Mouse (Mus musculus) forebrain, embryonic 14.5 days (tissue): ENCODE results near the gene Sprr2h. TPM values are rescaled to one million over a fixed set of nuclear protein-coding genes. Genes with fewer than 3 reads are reported as not detected.

ENCODE experiments used
- ATAC-seq: fragments of 200-750 bp; cut with Nextera tagmentation; 2 replicates; pipeline ENCODE4 v1.8.0; 2017; ENCODE audit warnings: mild to moderate bottlenecking, moderate library complexity
- DNase-seq: peaks from one replicate; pipeline ENCODE4 v3.0.0-alpha.2; 2015; ENCODE audit warnings: low spot score
- H3K27ac ChIP-seq: fragments of 300-500 bp; sonication (generic); 2 replicates; pipeline ENCODE4 v1.5.1; 2014; ENCODE audit warnings: low read depth, mild to moderate bottlenecking, control low read depth, low read length, moderate library complexity
- H3K27me3 ChIP-seq: fragments of 300-500 bp; sonication (generic); replicated peaks from 2 replicates; pipeline ENCODE4 v1.6.1; 2014; ENCODE audit warnings: low read length, control low read depth, mixed read lengths; ENCODE audit not compliant: control insufficient read depth, insufficient read depth
- H3K36me3 ChIP-seq: fragments of 300-500 bp; sonication (generic); 2 replicates; pipeline ENCODE4 v1.6.1; 2014; ENCODE audit warnings: low read length, control low read depth; ENCODE audit not compliant: control insufficient read depth, insufficient read depth
- H3K4me1 ChIP-seq: fragments of 300-500 bp; sonication (generic); 2 replicates; pipeline ENCODE4 v1.6.1; 2014; ENCODE audit warnings: antibody characterized with exemption, low read length, control low read depth; ENCODE audit not compliant: control insufficient read depth, insufficient read depth
- H3K4me2 ChIP-seq: fragments of 300-500 bp; sonication (generic); 2 replicates; pipeline ENCODE4 v1.6.1; 2014; ENCODE audit warnings: mild to moderate bottlenecking, control low read depth, low read length
- H3K4me3 ChIP-seq: fragments of 300-500 bp; sonication (generic); 2 replicates; pipeline ENCODE4 v1.5.1; 2014; ENCODE audit warnings: low read depth, low read length, control low read depth
- H3K9ac ChIP-seq: fragments of 300-500 bp; sonication (generic); 2 replicates; pipeline ENCODE4 v1.6.1; 2014; ENCODE audit warnings: mild to moderate bottlenecking, low read length, control low read depth, moderate library complexity
- H3K9me3 ChIP-seq: fragments of 300-500 bp; sonication (generic); replicated peaks from 2 replicates; pipeline ENCODE4 v1.6.1; 2016; ENCODE audit warnings: low read length, control low read depth, mixed read lengths; ENCODE audit not compliant: control insufficient read depth
- WGBS: fragments of 180-500 bp; shearing (Covaris S2); extraction: QIAGEN DNeasy Blood & Tissue Kit; methylation state at CpG from one replicate; pipeline ENCODE4 v1.1.7; 2014; 5-methylcytosine and 5-hydroxymethylcytosine counted together
- polyA plus RNA-seq: library from polyadenylated mRNA; unstranded; fragments of >200 nt; fragmentation: Nextera tagmentation; extraction: Ambion mirVana; gene quantifications from 2 replicates; pipeline ENCODE4 v1.2.1, GENCODE M21; 2014

Sprr2h gene
- polyA plus RNA-seq, 1 experiment from 2014 or later = not detected

DNA sequence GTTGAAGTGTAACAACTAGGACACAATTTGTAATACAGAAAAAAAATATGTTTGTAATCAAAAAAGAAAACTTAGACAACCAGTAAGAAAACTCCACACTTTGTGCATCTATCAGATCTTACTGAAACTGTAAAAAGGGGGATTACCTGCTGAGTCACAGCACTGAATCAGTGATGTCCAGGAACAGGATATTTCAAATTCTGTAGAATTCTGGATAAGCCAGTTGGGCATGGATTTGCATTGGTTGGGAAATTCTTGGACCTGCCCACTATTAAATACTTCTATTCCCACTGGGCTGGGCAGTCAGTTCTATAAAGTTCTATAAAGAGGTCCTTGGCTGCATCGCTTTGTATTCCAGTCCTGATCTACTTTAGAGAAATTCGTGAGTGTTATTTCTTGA, 32.3 kb downstream of the Sprr2h start, which contains the start of gene Sprr2j-ps:
Sprr2j-ps (plus strand) TSS at position 301 of the 400 bp plus-strand sequence.
- Histone ChIP-seq H3K9ac (no peak within 1 kb of the TSS), H3K27me3 (no peaks in the 10 kb centered on the region), H3K27ac (no peak within 1 kb of the TSS), H3K4me2 (no peak within 1 kb of the TSS), H3K4me3 (no peak within 1 kb of the TSS), H3K36me3 (no peaks in the 10 kb centered on the region), H3K9me3 (no peaks in the 10 kb centered on the region), H3K4me1 (no peaks in the 10 kb centered on the region)
- WGBS = 91% methylated on average over 2 of the region's 2 CpGs
- no peak for ATAC-seq
- no peak for DNase-seq

DNA sequence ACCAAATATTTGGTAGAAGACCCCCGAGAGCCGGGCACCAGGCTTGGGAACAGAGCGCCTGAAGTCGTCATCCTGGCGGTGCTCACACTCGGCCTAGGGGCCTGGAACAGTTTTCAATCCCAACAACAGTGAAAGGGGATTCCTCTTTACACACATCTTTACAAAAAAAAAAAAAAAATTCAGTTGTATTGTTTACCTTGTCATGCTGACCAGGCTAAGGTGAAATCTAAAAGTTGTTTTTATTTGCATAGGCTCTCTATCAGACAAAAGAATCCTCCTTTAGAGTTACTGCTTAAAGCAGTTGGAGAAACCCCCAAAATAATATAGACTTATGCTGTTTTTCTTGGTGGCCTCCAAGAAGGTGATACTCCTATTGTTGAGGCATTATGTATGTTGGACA, 43.8 kb downstream of the Sprr2h start, which contains the start of gene Gm9774:
Gm9774 (minus strand) TSS at position 101 of the 400 bp plus-strand sequence.
- Histone ChIP-seq H3K36me3 (no peaks in the 10 kb centered on the region), H3K4me3 (no peak within 1 kb of the TSS), H3K4me1 (no peaks in the 10 kb centered on the region), H3K9me3 (0 out of 2 replicates have a peak, but pooled peaks cover 2% of the 10 kb centered on the region), H3K27ac (no peak within 1 kb of the TSS), H3K4me2 (no peak within 1 kb of the TSS), H3K27me3 (no peaks in the 10 kb centered on the region), H3K9ac (no peak within 1 kb of the TSS)
- ATAC-seq (no peak), DNase-seq (no peak)
- WGBS = 93% methylated on average over 6 of the region's 6 CpGs

DNA sequence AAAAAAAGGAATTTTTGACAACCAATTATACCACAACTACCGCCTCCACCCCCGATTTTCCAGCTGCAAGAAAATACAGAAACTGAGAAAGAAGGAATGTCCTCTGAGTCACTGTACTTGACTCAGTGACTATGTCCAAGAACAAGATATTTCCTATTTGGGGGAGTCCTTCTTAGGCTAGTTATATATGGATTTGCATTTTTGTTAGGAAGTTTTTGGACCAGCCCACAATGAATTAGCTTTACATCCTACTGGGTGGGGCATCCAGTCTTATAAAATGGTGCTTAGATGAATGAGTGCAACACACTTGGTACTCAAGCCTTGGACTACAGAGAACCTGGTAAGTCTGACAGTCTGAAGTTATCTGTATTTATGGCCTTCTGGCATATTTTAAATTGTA, 46.8 kb downstream of the Sprr2h start, which contains the start of gene Sprr2k:
Sprr2k (plus strand) TSS at position 301 of the 400 bp plus-strand sequence.
- H3K9me3 ChIP-seq = 0 out of 2 replicates have a peak, but pooled peaks cover 2% of the 10 kb centered on the region
- H3K9ac ChIP-seq = no peak within 1 kb of the TSS
- H3K4me1 ChIP-seq = no peaks in the 10 kb centered on the region
- DNase-seq (no peak), ATAC-seq (no peak)
- no peaks in the 10 kb centered on the region for H3K27me3 ChIP-seq
- H3K36me3 ChIP-seq = no peaks in the 10 kb centered on the region
- H3K4me2 ChIP-seq = no peak within 1 kb of the TSS
- H3K27ac ChIP-seq = no peak within 1 kb of the TSS
- WGBS = 85% methylated on average over 2 of the region's 2 CpGs
- H3K4me3 ChIP-seq = no peak within 1 kb of the TSS

Other genes with a start within 250 kb of the Sprr2h start
- not detected in 2 replicates for gene Lelp1, start 242.9 kb upstream of the Sprr2h start, polyA plus RNA-seq
- not detected in 2 replicates for gene Sprr2a1, start 169.9 kb upstream of the Sprr2h start, polyA plus RNA-seq
- not detected in 2 replicates for gene Sprr2a2, start 169.8 kb upstream of the Sprr2h start, polyA plus RNA-seq
- gene Sprr2a3, start 100.3 kb upstream of the Sprr2h start, polyA plus RNA-seq = not detected in 2 replicates
- not detected in 2 replicates for gene Sprr2b, start 69.1 kb upstream of the Sprr2h start, polyA plus RNA-seq
- gene Sprr2d, start 46.5 kb upstream of the Sprr2h start, polyA plus RNA-seq = not detected in 2 replicates
- not detected in 2 replicates for gene Sprr2e, start 33.5 kb upstream of the Sprr2h start, polyA plus RNA-seq
- not detected in 2 replicates for gene Sprr2f, start 20.5 kb upstream of the Sprr2h start, polyA plus RNA-seq
- not detected in 2 replicates for gene Sprr2i, start 22.3 kb downstream of the Sprr2h start, polyA plus RNA-seq
- gene Sprr2j-ps, start 32.4 kb downstream of the Sprr2h start, polyA plus RNA-seq = not detected in 2 replicates
- 4.3 and 6.3 TPM in 2 replicates for gene Gm9774, start 43.7 kb downstream of the Sprr2h start, polyA plus RNA-seq
- gene Sprr2k, start 46.9 kb downstream of the Sprr2h start, polyA plus RNA-seq = not detected in 2 replicates
- gene Sprr1b, start 53.1 kb downstream of the Sprr2h start, polyA plus RNA-seq = not detected in 2 replicates
- gene Sprr3, start 73.0 kb downstream of the Sprr2h start, polyA plus RNA-seq = not detected in 2 replicates
- not detected in 2 replicates for gene Sprr1a, start 100.2 kb downstream of the Sprr2h start, polyA plus RNA-seq
- gene Sprr4, start 114.8 kb downstream of the Sprr2h start, polyA plus RNA-seq = not detected in 2 replicates
- not detected in 2 replicates for gene 2310046K23Rik, start 148.8 kb downstream of the Sprr2h start, polyA plus RNA-seq
- gene Ivl, start 188.1 kb downstream of the Sprr2h start, polyA plus RNA-seq = not detected in 2 replicates
- not detected in 2 replicates for gene Smcp, start 203.3 kb downstream of the Sprr2h start, polyA plus RNA-seq
- gene 2210017I01Rik, start 221.8 kb downstream of the Sprr2h start, polyA plus RNA-seq = not detected in 2 replicates
- gene Lce6a, start 236.0 kb downstream of the Sprr2h start, polyA plus RNA-seq = not detected in 2 replicates